Comparison of ENCODE assay signal across 13 mouse cellular contexts in genomic region chr10:121613570-121613969, GRCm38 (mm10). TPM values are rescaled to one million over a fixed set of nuclear protein-coding genes. Genes with fewer than 3 reads are reported as not detected.
DNase-seq lines count a peak whose midpoint lies in the region; ATAC-seq and TF ChIP-seq lines count a peak whose summit lies in the region.
"Had no signal": no experiment of that assay in that cellular context is flagged by ENCODE, and none has a peak within 500 bp of the region (broad histone marks: within the 10 kb centered on the region; RNA-seq: fewer than 3 reads in every experiment).

No protein-coding gene starts in this region.

- no peak for TF ChIP-seq CTCF in heart, adult 2 months (IDR thresholded peaks at IDR 0.05)
- TF ChIP-seq CTCF in kidney, adult 2 months (conservative IDR thresholded peaks at IDR 0.05; ENCODE audit: insufficient read depth, insufficient read length, low read depth, low read length): no peak
- TF ChIP-seq CTCF in lung, postnatal 0 days (IDR thresholded peaks at IDR 0.05): no peak

- 0 out of 2 replicates have a peak, but pooled peaks have one; percentile 48 for TF ChIP-seq EP300 in heart, adult 2 months (IDR thresholded peaks at IDR 0.05; ENCODE audit: insufficient read depth, low read depth, low read length)
- TF ChIP-seq EP300 in lung, postnatal 0 days (IDR thresholded peaks at IDR 0.05): peak; percentile 89

- no peaks in the 10 kb centered on the region for H3K9me3 ChIP-seq in lung, postnatal 0 days (ENCODE audit: low read length)
- H3K9me3 ChIP-seq in midbrain, embryonic 15.5 days: no peaks in the 10 kb centered on the region
- no peaks in the 10 kb centered on the region for H3K9me3 ChIP-seq in forebrain, embryonic 16.5 days (ENCODE audit: control insufficient read depth, low read length)
- H3K9me3 ChIP-seq: embryonic facial prominence, embryonic 13.5 days; G1E; neural tube, embryonic 12.5 days had no signal

- H3K4me1 ChIP-seq in brown adipose tissue, adult 24 weeks (ENCODE audit: control insufficient read depth, insufficient read depth, insufficient read length, low read length): no peaks in the 10 kb centered on the region
- no peaks in the 10 kb centered on the region; the same call in 1 of the 2 replicates for H3K4me1 ChIP-seq in heart, adult 2 months (ENCODE audit: control insufficient read depth, insufficient read depth, low read length)
- peaks cover 3% of the 10 kb centered on the region; the same call in 1 of the 2 replicates for H3K4me1 ChIP-seq in kidney, adult 2 months (ENCODE audit: control insufficient read depth, insufficient read depth, low read length)
- H3K4me1 ChIP-seq in lung, postnatal 0 days (ENCODE audit: insufficient read depth, low read depth, low read length): no peaks in the 10 kb centered on the region
- H3K4me1 ChIP-seq in midbrain, embryonic 15.5 days: no peaks in the 10 kb centered on the region
- H3K4me1 ChIP-seq in forebrain, embryonic 16.5 days (replicated peaks; ENCODE audit: control insufficient read depth, insufficient read depth, low read length): no peaks in the 10 kb centered on the region
- H3K4me1 ChIP-seq: embryonic facial prominence, embryonic 13.5 days; neural tube, embryonic 12.5 days had no signal

- DNase-seq in heart, adult 2 months: peak; percentile 55 to 62
- DNase-seq in kidney, adult 2 months: peak; percentile 78
- DNase-seq in lung, postnatal 0 days (ENCODE audit: low spot score): peak; percentile 73
- DNase-seq in embryo, embryonic 10 days (ENCODE audit: low spot score): no peak

- H3K4me2 ChIP-seq in lung, postnatal 0 days (replicated peaks; ENCODE audit: low read depth, low read length): no peak overlapping the region
- H3K4me2 ChIP-seq in midbrain, embryonic 15.5 days: no peak overlapping the region
- H3K4me2 ChIP-seq in forebrain, embryonic 16.5 days (ENCODE audit: low read length): no peak overlapping the region
- H3K4me2 ChIP-seq: embryonic facial prominence, embryonic 13.5 days; neural tube, embryonic 12.5 days had no signal

- H3K79me2 ChIP-seq in heart, adult 2 months (replicated peaks; ENCODE audit: control insufficient read depth, insufficient read depth, low read length): no peaks in the 10 kb centered on the region

- no peak overlapping the region for H3K9ac ChIP-seq in heart, adult 2 months (ENCODE audit: low read depth, low read length)
- no peak overlapping the region for H3K9ac ChIP-seq in lung, postnatal 0 days (replicated peaks; ENCODE audit: low read depth)
- no peak overlapping the region for H3K9ac ChIP-seq in midbrain, embryonic 15.5 days
- no peak overlapping the region for H3K9ac ChIP-seq in forebrain, embryonic 16.5 days (replicated peaks; ENCODE audit: low read depth, low read length)
- H3K9ac ChIP-seq: embryonic facial prominence, embryonic 13.5 days; liver, embryonic 14.5 days; neural tube, embryonic 12.5 days had no signal

- H3K36me3 ChIP-seq in heart, adult 2 months (ENCODE audit: control insufficient read depth, insufficient read depth, low read length): no peaks in the 10 kb centered on the region; the same call in 1 of the 2 replicates
- H3K36me3 ChIP-seq in kidney, adult 2 months (ENCODE audit: control insufficient read depth, insufficient read depth, low read length): peaks cover 16% of the 10 kb centered on the region
- H3K36me3 ChIP-seq in lung, postnatal 0 days (ENCODE audit: insufficient read depth, low read length): peaks cover 32% of the 10 kb centered on the region
- peaks cover 62% of the 10 kb centered on the region for H3K36me3 ChIP-seq in midbrain, embryonic 15.5 days (replicated peaks)
- H3K36me3 ChIP-seq in forebrain, embryonic 16.5 days (ENCODE audit: control insufficient read depth, insufficient read depth): peaks cover 38% of the 10 kb centered on the region

- 0 out of 2 replicates have a peak, but pooled peaks have one; percentile 37 for TF ChIP-seq POLR2A in heart, adult 2 months (IDR thresholded peaks at IDR 0.05; ENCODE audit: insufficient read depth, low read depth, low read length)
- no peak for TF ChIP-seq POLR2A in kidney, adult 2 months (IDR thresholded peaks at IDR 0.05; ENCODE audit: low read depth, low read length)

- intact Hi-C loops in heart, adult 2 months (cut with DNase I): no loop called here

- no peaks in the 10 kb centered on the region for H3K27me3 ChIP-seq in heart, adult 2 months (ENCODE audit: control insufficient read depth, insufficient read depth, low read length)
- H3K27me3 ChIP-seq in kidney, adult 2 months (replicated peaks; ENCODE audit: control insufficient read depth, insufficient read depth, low read length): no peaks in the 10 kb centered on the region
- no peaks in the 10 kb centered on the region for H3K27me3 ChIP-seq in lung, postnatal 0 days (replicated peaks; ENCODE audit: insufficient read depth, low read length)
- H3K27me3 ChIP-seq in midbrain, embryonic 15.5 days (replicated peaks): no peaks in the 10 kb centered on the region
- H3K27me3 ChIP-seq in forebrain, embryonic 16.5 days (replicated peaks; ENCODE audit: control insufficient read depth, insufficient read depth, low read length): no peaks in the 10 kb centered on the region
- H3K27me3 ChIP-seq: embryonic facial prominence, embryonic 13.5 days; neural tube, embryonic 12.5 days had no signal

- 37% methylated on average over 13 of the region's 13 CpGs for WGBS in heart, adult 2 months
- WGBS in kidney, adult 2 months: 74% methylated on average over 13 of the region's 13 CpGs
- WGBS in lung, postnatal 0 days: 66% methylated on average over 13 of the region's 13 CpGs
- 90% methylated on average over 13 of the region's 13 CpGs for WGBS in midbrain, embryonic 15.5 days
- 90% methylated on average over 13 of the region's 13 CpGs for WGBS in forebrain, embryonic 16.5 days

- peak; percentile 87 for ATAC-seq in lung, postnatal 0 days
- no peak for ATAC-seq in midbrain, embryonic 15.5 days (replicated peaks)
- no peak for ATAC-seq in forebrain, embryonic 16.5 days

- peak overlapping the region; percentile 87 for H3K27ac ChIP-seq in brown adipose tissue, adult 24 weeks (replicated peaks; ENCODE audit: low read depth, low read length)
- peak overlapping the region; percentile 76 for H3K27ac ChIP-seq in heart, adult 2 months
- peak overlapping the region; percentile 64 for H3K27ac ChIP-seq in kidney, adult 2 months (ENCODE audit: insufficient read depth, low read depth, low read length)
- no peak overlapping the region for H3K27ac ChIP-seq in lung, postnatal 0 days (ENCODE audit: low read length)
- H3K27ac ChIP-seq in midbrain, embryonic 15.5 days: no peak overlapping the region
- no peak overlapping the region for H3K27ac ChIP-seq in forebrain, embryonic 16.5 days (ENCODE audit: low read length)
- H3K27ac ChIP-seq: embryonic facial prominence, embryonic 13.5 days; layer of hippocampus, adult 2 months; liver, embryonic 14.5 days; neural tube, embryonic 12.5 days had no signal

- no peak overlapping the region; the same call in 1 of the 2 replicates for H3K4me3 ChIP-seq in brown adipose tissue, adult 24 weeks (ENCODE audit: insufficient read depth, low read depth, low read length)
- no peak overlapping the region for H3K4me3 ChIP-seq in heart, adult 2 months
- H3K4me3 ChIP-seq in kidney, adult 2 months (ENCODE audit: insufficient read depth, low read depth, low read length): no peak overlapping the region
- H3K4me3 ChIP-seq in lung, postnatal 0 days (ENCODE audit: low read depth, low read length): no peak overlapping the region
- H3K4me3 ChIP-seq in midbrain, embryonic 15.5 days: no peak overlapping the region
- no peak overlapping the region for H3K4me3 ChIP-seq in forebrain, embryonic 16.5 days (replicated peaks; ENCODE audit: low read length)
- H3K4me3 ChIP-seq: embryonic facial prominence, embryonic 13.5 days; layer of hippocampus, adult 2 months; neural tube, embryonic 12.5 days had no signal

RNA-seq across cellular contexts. Expression of gene Xpot, which starts 12.6 kb away (rescaled TPM):
- polyA plus RNA-seq in brown adipose tissue, adult 24 weeks (2012; ENCODE audit: insufficient read depth, insufficient read length, missing spikeins): 30.2 and 40.6 TPM in 2 replicates
- total RNA-seq in heart, adult 2 months (2021): 10 to 100 TPM; 30.0 to 30.8 TPM
- 43.8 and 59.9 TPM in 2 replicates for polyA plus RNA-seq in heart, adult 2 months (2012; rRNA removed)
- 78.0 and 108 TPM in 2 replicates for polyA plus RNA-seq in kidney, adult 2 months (2012; rRNA removed)
- polyA plus RNA-seq in lung, postnatal 0 days (2015; fragmentation: Nextera tagmentation; extraction: Ambion mirVana): 19.9 and 25.7 TPM in 2 replicates
- polyA plus RNA-seq in midbrain, embryonic 15.5 days (2015; fragmentation: Nextera tagmentation; extraction: Ambion mirVana): 30.3 and 30.5 TPM in 2 replicates
- polyA plus RNA-seq in forebrain, embryonic 16.5 days (2015; fragmentation: Nextera tagmentation; extraction: Ambion mirVana): 38.4 and 49.3 TPM in 2 replicates

RNA-seq across cellular contexts. Expression of gene Tbk1, which starts 27.0 kb away (rescaled TPM):
- 9.4 and 16.4 TPM in 2 replicates for polyA plus RNA-seq in brown adipose tissue, adult 24 weeks (2012; ENCODE audit: insufficient read depth, insufficient read length, missing spikeins)
- 10 to 100 TPM; 14.9 to 15.6 TPM for total RNA-seq in heart, adult 2 months (2021)
- 7.2 and 13.4 TPM in 2 replicates for polyA plus RNA-seq in heart, adult 2 months (2012; rRNA removed)
- polyA plus RNA-seq in kidney, adult 2 months (2012; rRNA removed): 7.6 and 14.8 TPM in 2 replicates
- 25.9 and 28.0 TPM in 2 replicates for polyA plus RNA-seq in lung, postnatal 0 days (2015; fragmentation: Nextera tagmentation; extraction: Ambion mirVana)
- polyA plus RNA-seq in midbrain, embryonic 15.5 days (2015; fragmentation: Nextera tagmentation; extraction: Ambion mirVana): 30.7 and 33.7 TPM in 2 replicates
- polyA plus RNA-seq in forebrain, embryonic 16.5 days (2015; fragmentation: Nextera tagmentation; extraction: Ambion mirVana): 38.4 and 42.7 TPM in 2 replicates

RNA-seq across cellular contexts. Expression of gene D930020B18Rik, which starts 27.8 kb away (rescaled TPM):
- polyA plus RNA-seq in brown adipose tissue, adult 24 weeks (2012; ENCODE audit: insufficient read depth, insufficient read length, missing spikeins): not detected in 2 replicates
- not detected for total RNA-seq in heart, adult 2 months (2021)
- not detected in 2 replicates for polyA plus RNA-seq in heart, adult 2 months (2012; rRNA removed)
- polyA plus RNA-seq in kidney, adult 2 months (2012; rRNA removed): 0.02 TPM in 1 of 2 replicates, not detected in the other
- polyA plus RNA-seq in lung, postnatal 0 days (2015; fragmentation: Nextera tagmentation; extraction: Ambion mirVana): 0.44 and 0.48 TPM in 2 replicates
- 0.26 and 0.35 TPM in 2 replicates for polyA plus RNA-seq in midbrain, embryonic 15.5 days (2015; fragmentation: Nextera tagmentation; extraction: Ambion mirVana)
- polyA plus RNA-seq in forebrain, embryonic 16.5 days (2015; fragmentation: Nextera tagmentation; extraction: Ambion mirVana): 0.27 and 0.40 TPM in 2 replicates
- polyA plus RNA-seq: G1E; neural tube, embryonic 12.5 days; spleen, adult 2 months had no signal

Comparison
In these comparisons a context has a peak if more than half of its experiments do, and no peak if none do; other contexts are left out.
1. H3K27ac ChIP-seq: peak in brown adipose tissue, adult 24 weeks (single experiment), heart, adult 2 months (single experiment) and kidney, adult 2 months (single experiment); none in lung, postnatal 0 days (single experiment), midbrain, embryonic 15.5 days (single experiment) and forebrain, embryonic 16.5 days (single experiment).